Mouse (Mus musculus) spleen, postnatal 36 days (tissue): ENCODE measurements around the gene Keap1.
A peak's percentile ranks its signal among the peaks of the same experiment; 100 is the strongest.
"Not testable (repeated sequence)": the region's sequence is repeated elsewhere in the genome, so short reads cannot be mapped to it uniquely, and the experiment has no call there.

ENCODE experiments used
- DNase-seq, 2 experiments: peaks; one replicate each; pipeline ENCODE4 v3.0.0; 2022; ENCODE audit warnings: low spot score in 2 of 2, mixed read lengths in 1 of 2

Gene Keap1

GRCm38 (mm10) chr9:21238733-21239464, at the start of gene Keap1:
Gene Keap1 (minus strand): TSS chr9:21239361.
- DNase-seq = peak; percentile 83

- peak; percentile 47 to 56 for DNase-seq
Observed at GRCm38 (mm10) chr9:21288404-21289336, 49.5 kb upstream of the Keap1 start.

GRCm38 (mm10) chr9:21287571-21288402, 48.6 kb upstream of the Keap1 start, which contains the start of gene Kri1:
Gene Kri1 (minus strand): TSS chr9:21287969.
- peak; percentile 98 to 99 for DNase-seq

DNA sequence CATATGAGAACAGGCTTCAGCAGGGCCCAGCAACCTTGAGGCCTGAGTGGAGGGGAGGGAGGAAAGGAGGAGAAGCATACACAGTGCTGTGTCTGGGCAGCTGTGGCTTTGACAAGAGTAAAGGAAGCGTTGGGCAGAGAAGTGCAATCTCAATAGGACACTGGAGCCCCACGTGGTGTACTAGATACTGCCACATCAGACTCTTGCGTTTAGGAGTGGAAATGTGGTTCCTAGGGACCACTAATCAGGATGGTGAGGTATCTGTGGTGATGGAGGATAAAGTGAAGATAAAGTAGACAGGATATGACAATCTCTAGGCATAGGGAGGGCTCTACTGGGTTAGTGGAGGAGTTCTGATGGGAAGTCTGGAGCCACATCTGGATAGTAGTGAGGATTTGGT, 47.6 kb upstream of the Keap1 start:
- no peak for DNase-seq

- no peak for DNase-seq
Observed at GRCm38 (mm10) chr9:21283994-21284393, 44.8 kb upstream of the Keap1 start.

DNA sequence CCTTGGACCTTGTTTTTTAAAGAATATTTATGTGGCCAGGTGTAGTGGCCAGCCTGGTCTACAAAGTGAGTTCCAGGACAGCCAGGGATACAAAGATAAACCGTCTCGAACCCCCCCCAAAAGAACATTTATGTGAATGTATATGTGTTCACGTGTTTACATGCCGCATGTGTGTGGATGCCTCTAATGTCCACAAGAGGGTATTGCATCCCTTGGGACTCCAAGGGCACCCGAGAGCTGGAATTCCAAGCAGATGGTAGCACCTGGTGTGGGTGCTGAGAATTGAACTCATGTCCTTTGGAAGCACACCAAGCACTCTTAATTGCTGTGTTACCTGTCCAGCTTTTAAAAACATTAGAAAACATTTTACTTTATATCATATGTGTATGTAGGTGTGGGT, 44.4 kb upstream of the Keap1 start:
- no peak for DNase-seq

DNA sequence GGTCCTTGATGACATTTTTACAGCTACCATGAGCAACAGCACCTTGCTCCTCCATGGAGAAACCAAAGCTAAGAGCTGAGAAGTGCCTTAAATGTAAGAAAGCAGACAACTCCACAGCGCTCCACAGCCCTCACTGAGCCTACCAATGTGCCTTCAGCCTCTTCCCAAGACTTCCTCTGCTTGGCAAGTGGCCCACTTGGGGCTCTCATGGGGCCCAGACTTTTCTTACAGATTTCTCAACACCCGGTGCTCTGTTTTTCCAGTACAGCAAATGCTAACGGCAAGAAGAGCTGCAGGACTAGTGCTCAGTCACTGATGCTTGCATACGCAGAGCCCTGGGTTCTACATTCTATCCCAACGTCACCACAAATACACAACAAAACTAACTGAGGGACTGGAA, 38.6 kb upstream of the Keap1 start:
- no peak for DNase-seq

DNA sequence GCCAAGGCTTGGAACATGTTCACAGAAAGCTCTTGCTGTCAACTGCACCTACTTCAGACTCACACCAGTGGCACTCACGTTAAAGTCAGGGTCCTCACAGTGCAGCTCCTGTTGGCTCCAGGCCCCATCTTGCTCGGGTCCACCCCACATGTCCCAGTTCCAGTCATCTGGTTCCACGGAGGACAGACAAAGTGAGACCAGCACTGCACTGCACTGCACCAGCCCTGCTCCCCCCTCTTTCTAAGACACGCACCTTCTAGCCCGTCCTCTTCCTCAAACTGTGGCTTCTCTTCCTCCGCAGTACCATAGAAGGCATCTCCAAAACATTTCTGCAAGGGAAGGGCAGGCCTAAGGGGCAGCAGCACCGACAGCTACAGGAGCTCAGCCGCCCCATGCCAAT, 37.1 kb upstream of the Keap1 start:
- no peak for DNase-seq

GRCm38 (mm10) chr9:21275727-21276126, 36.6 kb upstream of the Keap1 start:
- DNase-seq = no peak

DNA sequence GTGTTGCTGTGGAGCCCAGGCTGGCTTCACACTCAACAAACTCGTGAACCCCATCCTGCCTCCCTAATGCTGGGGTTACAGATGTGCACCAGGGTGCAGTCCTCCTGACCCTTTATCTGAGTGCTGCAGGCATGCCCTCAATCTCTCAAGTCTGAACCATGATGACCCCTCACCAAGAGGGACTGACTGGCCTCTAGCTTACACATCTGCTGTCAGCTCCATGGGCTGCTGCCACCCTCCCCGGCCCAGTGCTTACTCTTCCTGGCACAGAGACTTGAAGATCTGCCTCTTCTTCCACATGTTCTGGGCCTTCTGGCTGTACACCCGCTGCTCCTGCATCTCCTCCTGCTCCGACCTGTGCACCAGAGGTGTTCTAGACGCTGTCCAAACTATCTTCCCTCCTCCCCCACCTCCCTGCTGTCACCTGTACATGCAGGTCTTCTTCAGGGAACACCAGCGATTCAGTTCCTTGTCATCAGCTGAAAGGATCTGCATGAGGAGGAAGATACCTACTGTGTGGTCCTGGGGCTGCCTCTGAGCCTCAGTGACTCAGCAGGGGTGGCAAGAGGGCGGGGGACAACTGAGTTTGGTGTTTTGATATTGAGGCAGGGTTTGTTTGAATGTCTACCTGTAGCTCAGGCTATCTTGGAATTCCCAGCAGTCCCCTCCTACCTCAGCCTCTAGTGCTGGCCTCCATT, 36.0 kb upstream of the Keap1 start:
- no peak for DNase-seq

- DNase-seq = no peak
Observed at GRCm38 (mm10) chr9:21274336-21274735, 35.2 kb upstream of the Keap1 start.

DNA sequence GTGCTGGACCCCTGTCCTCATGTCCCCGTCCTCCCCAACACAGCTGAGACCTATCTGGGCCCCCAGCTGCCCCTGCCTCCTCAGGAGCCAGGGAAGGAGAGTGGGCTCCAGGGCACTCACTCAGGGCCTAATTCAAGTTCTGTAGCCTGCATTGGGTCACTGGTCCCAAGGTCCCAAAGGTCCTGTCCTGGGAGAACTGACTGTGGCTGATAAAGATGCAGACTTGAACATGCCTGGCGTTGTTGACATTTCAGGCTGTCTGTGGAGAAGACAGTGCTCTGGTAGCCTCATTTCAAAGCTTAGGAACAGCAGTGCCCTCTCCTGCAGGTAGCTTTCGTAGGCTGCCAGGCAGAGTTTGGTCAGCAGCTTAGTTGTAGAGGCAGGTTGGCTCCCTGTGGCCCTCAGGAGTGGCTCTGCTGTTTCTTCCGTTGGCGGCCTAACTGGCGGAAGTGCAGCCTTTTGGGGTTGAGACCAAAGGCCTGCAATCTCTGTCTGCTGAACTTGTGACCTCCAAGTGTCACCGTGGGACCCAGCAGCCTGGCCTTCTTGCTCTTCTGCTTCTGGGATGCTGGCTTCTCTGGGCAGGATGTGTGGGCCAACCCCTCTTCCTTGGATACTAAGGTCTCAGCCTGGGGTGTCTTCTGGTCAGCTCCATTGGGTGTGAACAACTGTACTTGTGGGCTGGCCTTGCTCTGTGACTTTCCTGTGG, 34.5 kb upstream of the Keap1 start:
- no peak for DNase-seq

DNA sequence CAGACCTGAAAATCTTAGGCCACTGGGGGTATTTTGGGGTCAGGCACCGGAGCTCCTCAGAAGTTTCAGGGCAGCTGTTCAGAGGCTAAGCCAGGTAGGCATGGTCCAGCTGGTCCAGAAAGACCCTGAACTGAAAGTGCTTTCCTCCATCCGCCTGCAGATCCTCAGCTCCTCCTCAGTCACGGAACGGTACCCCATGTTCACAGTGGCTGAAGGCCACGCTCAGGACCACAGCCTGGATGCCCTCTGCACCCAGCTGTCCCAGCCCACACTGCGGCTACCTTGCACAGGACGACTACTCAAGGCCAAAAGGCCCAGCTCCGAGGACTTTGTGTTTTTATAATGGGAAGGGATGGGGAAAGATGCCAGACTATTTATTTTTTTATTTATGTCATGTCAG, 33.9 kb upstream of the Keap1 start:
- no peak for DNase-seq

DNA sequence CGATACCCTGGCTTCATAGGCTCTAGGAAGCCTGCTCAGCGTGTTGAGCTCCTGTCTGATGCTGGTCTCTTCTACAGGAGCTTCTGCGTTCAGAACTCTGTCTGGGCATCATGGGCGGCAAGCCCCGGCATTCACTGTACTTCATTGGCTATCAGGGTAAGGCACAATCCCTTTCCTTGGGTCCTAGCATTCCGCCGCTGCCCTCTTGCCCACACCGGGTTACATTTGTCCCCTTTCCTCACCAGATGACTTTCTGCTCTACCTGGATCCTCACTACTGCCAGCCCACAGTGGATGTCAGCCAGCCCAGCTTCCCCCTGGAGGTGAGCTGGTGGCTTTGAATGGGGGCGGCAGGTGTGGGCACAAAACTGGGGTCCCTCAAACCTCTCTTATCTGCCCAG, 33.2 kb upstream of the Keap1 start:
- no peak for DNase-seq

DNA sequence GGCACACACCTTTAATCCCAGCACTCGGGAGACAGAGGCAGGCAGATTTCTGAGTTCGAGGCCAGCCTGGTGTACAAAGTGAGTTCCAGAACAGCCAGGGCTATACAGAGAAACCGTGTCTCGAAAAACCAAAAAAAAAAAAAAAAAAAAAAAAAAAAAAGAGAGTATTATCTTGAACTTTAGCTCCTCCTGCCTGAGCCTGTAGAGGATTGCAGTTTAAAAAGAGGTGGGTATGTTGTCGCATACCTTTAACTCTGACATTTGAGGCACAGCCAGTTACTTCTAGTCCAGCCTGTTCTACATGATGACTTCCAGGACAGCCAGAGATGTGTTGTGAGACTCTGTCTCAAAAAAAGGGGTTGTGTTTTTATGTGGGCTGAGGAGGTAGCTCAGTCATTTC, 30.4 kb upstream of the Keap1 start:
- not testable (repeated sequence) for DNase-seq

DNA sequence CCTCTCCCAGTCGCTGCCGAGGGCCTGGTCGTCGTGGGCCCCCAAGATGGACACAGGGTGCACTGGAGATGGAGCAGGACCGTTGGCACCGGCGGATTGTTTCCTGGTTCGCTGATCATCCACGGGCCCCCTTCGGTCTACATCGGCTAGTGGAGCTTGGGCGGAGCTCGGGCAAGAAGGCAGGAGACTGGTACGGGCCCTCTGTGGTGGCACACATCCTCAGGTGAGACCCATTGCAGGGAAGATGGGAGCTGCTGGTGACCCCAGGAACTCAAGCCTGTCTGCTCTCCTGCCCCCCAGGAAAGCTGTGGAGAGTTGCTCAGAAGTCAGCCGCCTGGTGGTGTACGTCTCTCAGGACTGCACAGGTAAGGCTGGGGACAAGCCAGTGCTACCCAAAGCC, 29.1 kb upstream of the Keap1 start:
- DNase-seq = no peak

DNA sequence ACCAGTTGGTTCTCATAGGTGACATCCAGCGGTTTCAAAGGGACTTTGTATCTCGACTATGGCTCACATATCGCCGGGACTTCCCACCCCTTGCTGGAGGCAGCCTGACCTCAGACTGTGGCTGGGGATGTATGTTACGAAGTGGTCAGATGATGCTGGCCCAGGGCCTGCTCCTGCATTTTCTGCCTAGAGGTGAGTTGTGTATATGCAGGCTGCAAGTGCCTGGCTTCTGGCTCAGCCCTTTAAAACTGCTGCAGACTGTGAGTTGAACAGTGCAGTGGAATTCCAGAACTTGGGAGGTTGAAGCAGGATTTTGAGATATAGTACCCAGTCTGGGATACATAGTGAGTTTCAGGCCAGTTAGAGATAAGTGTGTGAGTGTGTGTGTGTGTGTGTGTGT, 27.7 kb upstream of the Keap1 start:
- DNase-seq = no peak

DNA sequence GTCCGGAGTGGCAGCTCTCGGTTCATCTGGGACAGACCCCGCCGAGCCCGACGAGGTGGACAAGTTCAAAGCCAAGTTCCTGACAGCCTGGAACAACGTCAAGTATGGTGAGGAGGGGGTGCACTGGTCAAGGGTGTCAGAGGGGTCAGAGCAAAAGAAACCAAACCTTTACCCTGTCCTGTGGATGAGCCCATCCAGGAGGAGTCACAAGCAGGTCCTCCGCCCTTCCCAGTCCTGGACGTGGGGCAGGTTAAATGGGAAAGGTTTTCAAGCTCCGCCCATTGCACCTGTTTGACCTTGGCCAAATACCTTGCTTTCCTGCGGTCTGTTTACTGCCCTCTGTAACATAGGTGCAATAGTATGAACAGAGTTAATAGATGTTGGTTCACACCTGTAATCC, 26.4 kb upstream of the Keap1 start:
- DNase-seq = no peak

DNA sequence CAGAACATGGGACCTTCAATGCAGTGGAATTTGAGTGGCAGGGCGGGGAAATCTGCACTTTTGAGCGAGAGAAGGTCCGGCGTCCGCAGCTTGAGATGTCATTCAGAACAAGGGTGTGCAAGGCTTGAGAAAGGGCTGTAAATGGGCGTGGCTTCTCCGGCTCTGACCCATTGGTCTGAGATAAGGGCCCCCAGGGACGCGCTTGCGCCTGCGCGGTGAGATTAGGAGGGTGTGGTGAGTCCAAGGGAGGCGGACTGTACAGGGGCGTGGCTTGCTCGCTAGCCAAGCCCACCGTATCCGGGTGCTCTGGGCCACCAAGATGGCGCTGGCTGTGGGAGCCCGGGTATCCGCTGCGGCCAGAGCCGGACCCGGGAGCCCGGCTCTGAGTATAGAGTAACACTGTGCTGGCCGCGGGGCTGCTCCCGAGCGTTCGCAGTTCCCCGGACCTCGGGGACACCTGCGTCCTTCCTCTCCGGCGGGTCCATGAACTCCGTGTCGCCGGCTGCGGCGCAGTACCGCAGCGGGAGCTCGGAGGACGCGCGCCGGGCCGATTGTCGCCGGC, 25.9 kb upstream of the Keap1 start, which contains the start of gene Atg4d:
Atg4d (plus strand) TSS at position 294 of the 562 bp plus-strand sequence.
- DNase-seq = peak; percentile 99 to 100
